Mouse (Mus musculus): ENCODE data around the gene Otop2.

Otop2 gene

GRCm38 (mm10) chr11:115296471-115297210 lies 10.3 kb upstream of the Otop2 start:
- in situ Hi-C loops (cut with MboI, MseI): no loop called here

- in situ Hi-C loops (cut with MboI, MseI): no loop called here
These were observed 9.6 kb upstream of the Otop2 start, which contains the start of gene Fads6 for GRCm38 (mm10) chr11:115297214-115297826. Gene Fads6, minus strand, starts transcription at chr11:115297663.

GRCm38 (mm10) chr11:115298160-115298559 lies 8.8 kb upstream of the Otop2 start:
- in situ Hi-C loops (cut with MboI, MseI): no loop called here

- in situ Hi-C loops (cut with MboI, MseI): no loop called here
These were observed 6.2 kb upstream of the Otop2 start for GRCm38 (mm10) chr11:115300745-115301144.

GRCm38 (mm10) chr11:115301351-115301750 lies 5.6 kb upstream of the Otop2 start:
- in situ Hi-C loops (cut with MboI, MseI): no loop called here

- in situ Hi-C loops (cut with MboI, MseI): no loop called here
These were observed 3.8 kb upstream of the Otop2 start for GRCm38 (mm10) chr11:115303167-115303566.

GRCm38 (mm10) chr11:115308781-115309180 lies 1.8 kb downstream of the Otop2 start:
- in situ Hi-C loops (cut with MboI, MseI): no loop called here

GRCm38 (mm10) chr11:115314249-115314648 lies 7.3 kb downstream of the Otop2 start:
- in situ Hi-C loops (cut with MboI, MseI): no loop called here

- in situ Hi-C loops (cut with MboI, MseI): no loop called here
These were observed 10.2 kb downstream of the Otop2 start for GRCm38 (mm10) chr11:115317204-115317603.

GRCm38 (mm10) chr11:115318245-115319027 lies 11.5 kb downstream of the Otop2 start:
- in situ Hi-C loops (cut with MboI, MseI): no loop called here

- in situ Hi-C loops (cut with MboI, MseI): loop anchor here (5.0 kb wide), 1 partner anchor 37 kb away; no protein-coding TSS in a partner anchor
These were observed 12.9 kb downstream of the Otop2 start for GRCm38 (mm10) chr11:115319704-115320383.

- in situ Hi-C loops (cut with MboI, MseI): loop anchor here (5.0 kb wide), 1 partner anchor 35 kb away; no protein-coding TSS in a partner anchor
These were observed 15.1 kb downstream of the Otop2 start, which contains the start of gene Ush1g for GRCm38 (mm10) chr11:115321906-115322693. Gene Ush1g, minus strand, starts transcription at chr11:115322041.

- in situ Hi-C loops (cut with MboI, MseI): loop anchor here (5.0 kb wide), 1 partner anchor 34 kb away; no protein-coding TSS in a partner anchor
These were observed 16.4 kb downstream of the Otop2 start for GRCm38 (mm10) chr11:115323354-115323753.

GRCm38 (mm10) chr11:115326730-115327129 lies 19.8 kb downstream of the Otop2 start:
- in situ Hi-C loops (cut with MboI, MseI): no loop called here

- in situ Hi-C loops (cut with MboI, MseI): no loop called here
These were observed 22.4 kb downstream of the Otop2 start for GRCm38 (mm10) chr11:115329339-115329738.

- in situ Hi-C loops (cut with MboI, MseI): no loop called here
These were observed 27.6 kb downstream of the Otop2 start, which contains the start of gene Otop3 for GRCm38 (mm10) chr11:115334531-115334930. Gene Otop3, plus strand, starts transcription at chr11:115334731.

- in situ Hi-C loops (cut with MboI, MseI): no loop called here
These were observed 28.3 kb downstream of the Otop2 start for GRCm38 (mm10) chr11:115335223-115335622.

- in situ Hi-C loops (cut with MboI, MseI): no loop called here
These were observed 29.2 kb downstream of the Otop2 start for GRCm38 (mm10) chr11:115336115-115336514.

- in situ Hi-C loops (cut with MboI, MseI): no loop called here
These were observed 30.4 kb downstream of the Otop2 start for GRCm38 (mm10) chr11:115337350-115337749.

- in situ Hi-C loops (cut with MboI, MseI): no loop called here
These were observed 30.9 kb downstream of the Otop2 start for GRCm38 (mm10) chr11:115337826-115338225.
